Mouse (Mus musculus): ENCODE results near the gene Tbc1d19. TPM values are rescaled to one million over a fixed set of nuclear protein-coding genes. Genes with fewer than 3 reads are reported as not detected.

Tbc1d19 gene
- polyA plus RNA-seq, 1 experiment from 2014 or later, result 3.7 TPM

- Histone ChIP-seq H3K27ac (ENCODE audit: low read depth) (no peak overlapping the region), H3K36me3 (replicated peaks; ENCODE audit: insufficient read depth, low read length) (no peaks in the 10 kb centered on the region), H3K4me3 (ENCODE audit: low read depth, low read length) (no peak overlapping the region), H3K4me2 (ENCODE audit: low read depth, low read length) (no peak overlapping the region), H3K9me3 (ENCODE audit: low read length) (no peaks in the 10 kb centered on the region), H3K27me3 (ENCODE audit: insufficient read depth, low read length) (no peaks in the 10 kb centered on the region), H3K4me1 (ENCODE audit: insufficient read depth) (no peaks in the 10 kb centered on the region), H3K9ac (replicated peaks) (no peak overlapping the region)
- TF ChIP-seq EP300 (IDR thresholded peaks at IDR 0.05; ENCODE audit: low read depth), result peak; percentile 53; the same call in 1 of the 2 replicates
- no peak for TF ChIP-seq CTCF (IDR thresholded peaks at IDR 0.05; ENCODE audit: low read depth)
- no peak for DNase-seq
- ATAC-seq, result 0 out of 2 replicates have a peak, but pooled peaks have one; percentile 36
- 61% methylated on average over 4 of the region's 4 CpGs for WGBS (ENCODE audit: insufficient replicate concordance)
Measured at GRCm38 (mm10) chr5:53880724-53881123, 71.3 kb downstream of the Tbc1d19 start.

GRCm38 (mm10) chr5:53881381-53881990, 72.1 kb downstream of the Tbc1d19 start:
- Histone ChIP-seq H3K27me3 (ENCODE audit: insufficient read depth, low read length) (no peaks in the 10 kb centered on the region), H3K4me3 (ENCODE audit: low read depth, low read length) (no peak overlapping the region), H3K4me1 (ENCODE audit: insufficient read depth) (no peaks in the 10 kb centered on the region), H3K9me3 (ENCODE audit: low read length) (no peaks in the 10 kb centered on the region), H3K36me3 (replicated peaks; ENCODE audit: insufficient read depth, low read length) (no peaks in the 10 kb centered on the region), H3K27ac (ENCODE audit: low read depth) (0 out of 2 replicates have a peak overlapping the region, but pooled peaks have one; percentile 48), H3K9ac (replicated peaks) (no peak overlapping the region), H3K4me2 (ENCODE audit: low read depth, low read length) (no peak overlapping the region)
- TF ChIP-seq CTCF (IDR thresholded peaks at IDR 0.05; ENCODE audit: low read depth), result no peak
- no peak for TF ChIP-seq EP300 (IDR thresholded peaks at IDR 0.05; ENCODE audit: low read depth)
- 69% methylated on average over 4 of the region's 4 CpGs for WGBS (ENCODE audit: insufficient replicate concordance)
- ATAC-seq (no peak), DNase-seq (no peak)

- Histone ChIP-seq H3K27ac (ENCODE audit: low read depth) (no peak overlapping the region), H3K27me3 (ENCODE audit: insufficient read depth, low read length) (no peaks in the 10 kb centered on the region), H3K4me1 (ENCODE audit: insufficient read depth) (no peaks in the 10 kb centered on the region), H3K36me3 (replicated peaks; ENCODE audit: insufficient read depth, low read length) (no peaks in the 10 kb centered on the region), H3K4me3 (ENCODE audit: low read depth, low read length) (no peak overlapping the region), H3K4me2 (ENCODE audit: low read depth, low read length) (no peak overlapping the region), H3K9ac (replicated peaks) (no peak overlapping the region), H3K9me3 (ENCODE audit: low read length) (no peaks in the 10 kb centered on the region)
- ATAC-seq (no peak), DNase-seq (no peak)
- 77% methylated on average over 9 of the region's 9 CpGs for WGBS (ENCODE audit: insufficient replicate concordance)
- no peak for TF ChIP-seq EP300 (IDR thresholded peaks at IDR 0.05; ENCODE audit: low read depth)
- no peak for TF ChIP-seq CTCF (IDR thresholded peaks at IDR 0.05; ENCODE audit: low read depth)
Measured at GRCm38 (mm10) chr5:53901406-53901805, 92.0 kb downstream of the Tbc1d19 start.

- H3K27me3 ChIP-seq (ENCODE audit: insufficient read depth, low read length), result no peaks in the 10 kb centered on the region
- no peaks in the 10 kb centered on the region for H3K36me3 ChIP-seq (replicated peaks; ENCODE audit: insufficient read depth, low read length)
- ATAC-seq, result no peak
- no peak overlapping the region for H3K4me3 ChIP-seq (ENCODE audit: low read depth, low read length)
- no peaks in the 10 kb centered on the region for H3K9me3 ChIP-seq (ENCODE audit: low read length)
- no peaks in the 10 kb centered on the region for H3K4me1 ChIP-seq (ENCODE audit: insufficient read depth)
- no peak overlapping the region for H3K27ac ChIP-seq (ENCODE audit: low read depth)
- H3K4me2 ChIP-seq (ENCODE audit: low read depth, low read length), result no peak overlapping the region
- TF ChIP-seq CTCF (IDR thresholded peaks at IDR 0.05; ENCODE audit: low read depth), result no peak
- no peak for TF ChIP-seq EP300 (IDR thresholded peaks at IDR 0.05; ENCODE audit: low read depth)
- WGBS (ENCODE audit: insufficient replicate concordance), result 65% methylated on average over 3 of the region's 3 CpGs
- no peak for DNase-seq
- no peak overlapping the region for H3K9ac ChIP-seq (replicated peaks)
Measured at GRCm38 (mm10) chr5:53902757-53903156, 93.4 kb downstream of the Tbc1d19 start.

GRCm38 (mm10) chr5:53909201-53909600, 99.8 kb downstream of the Tbc1d19 start:
- ATAC-seq (peak; percentile 77), DNase-seq (no peak)
- Histone ChIP-seq H3K27me3 (ENCODE audit: insufficient read depth, low read length) (no peaks in the 10 kb centered on the region), H3K9ac (replicated peaks) (no peak overlapping the region), H3K4me1 (ENCODE audit: insufficient read depth) (no peaks in the 10 kb centered on the region), H3K27ac (ENCODE audit: low read depth) (no peak overlapping the region), H3K9me3 (ENCODE audit: low read length) (no peaks in the 10 kb centered on the region), H3K4me2 (ENCODE audit: low read depth, low read length) (no peak overlapping the region), H3K4me3 (ENCODE audit: low read depth, low read length) (no peak overlapping the region), H3K36me3 (replicated peaks; ENCODE audit: insufficient read depth, low read length) (no peaks in the 10 kb centered on the region)
- 0 out of 2 replicates have a peak, but pooled peaks have one; percentile 57 for TF ChIP-seq EP300 (IDR thresholded peaks at IDR 0.05; ENCODE audit: low read depth)
- no peak for TF ChIP-seq CTCF (IDR thresholded peaks at IDR 0.05; ENCODE audit: low read depth)
- WGBS (ENCODE audit: insufficient replicate concordance), result 53% methylated on average over 3 of the region's 3 CpGs

- DNase-seq, result no peak
- 86% methylated on average over 2 of the region's 2 CpGs for WGBS (ENCODE audit: insufficient replicate concordance)
- TF ChIP-seq CTCF (IDR thresholded peaks at IDR 0.05; ENCODE audit: low read depth) (no peak), EP300 (IDR thresholded peaks at IDR 0.05; ENCODE audit: low read depth) (no peak)
- H3K27me3 ChIP-seq (ENCODE audit: insufficient read depth, low read length), result no peaks in the 10 kb centered on the region
- no peak for ATAC-seq
- no peaks in the 10 kb centered on the region for H3K4me1 ChIP-seq (ENCODE audit: insufficient read depth)
- no peak overlapping the region for H3K4me2 ChIP-seq (ENCODE audit: low read depth, low read length)
- H3K36me3 ChIP-seq (replicated peaks; ENCODE audit: insufficient read depth, low read length), result no peaks in the 10 kb centered on the region
- H3K4me3 ChIP-seq (ENCODE audit: low read depth, low read length), result no peak overlapping the region
- H3K9ac ChIP-seq (replicated peaks), result no peak overlapping the region
- 0 out of 2 replicates have a peak, but pooled peaks cover 5% of the 10 kb centered on the region for H3K9me3 ChIP-seq (ENCODE audit: low read length)
- no peak overlapping the region for H3K27ac ChIP-seq (ENCODE audit: low read depth)
Measured at GRCm38 (mm10) chr5:53920416-53920815, 111.0 kb downstream of the Tbc1d19 start.
